Mouse (Mus musculus): ENCODE results near the gene Itga6. TPM values are rescaled to one million over a fixed set of nuclear protein-coding genes. Genes with fewer than 3 reads are reported as not detected.
A peak's percentile ranks its signal among the peaks of the same experiment; 100 is the strongest.

The Itga6 gene
- total and polyA plus RNA-seq, 3 experiments: 31.8 to 65.8 (median 45.3) TPM

DNA sequence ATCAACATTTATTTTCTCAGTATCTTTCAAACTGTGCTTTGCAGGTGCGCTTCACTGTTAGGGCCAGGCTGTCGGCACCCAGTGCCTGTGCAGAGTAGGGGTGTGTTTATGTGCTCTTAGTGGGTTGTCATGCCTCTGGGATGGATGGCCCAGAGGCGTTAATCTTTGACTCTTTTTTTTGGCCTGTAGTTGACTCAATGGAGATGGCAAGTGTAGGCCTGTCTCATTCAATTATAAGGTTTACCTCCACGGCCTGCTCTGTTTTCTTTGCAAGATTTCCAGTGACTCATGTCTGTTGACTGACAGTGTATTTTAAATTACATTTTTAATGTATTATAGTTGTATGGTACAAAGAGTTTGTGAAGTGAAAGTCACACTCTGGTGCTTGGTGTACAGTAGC lies 56.7 kb downstream of the Itga6 start:
- Histone ChIP-seq H3K4me3 (no peak overlapping the region), H3K27me3 (ENCODE audit: control insufficient read depth, insufficient read depth, low read length) (no peaks in the 10 kb centered on the region), H3K9ac (ENCODE audit: low read depth, low read length) (no peak overlapping the region), H3K27ac (peak overlapping the region; percentile 61), H3K79me2 (replicated peaks; ENCODE audit: control insufficient read depth, insufficient read depth, low read length) (0 out of 2 replicates have a peak, but pooled peaks cover 1% of the 10 kb centered on the region), H3K36me3 (ENCODE audit: control insufficient read depth, insufficient read depth, low read length) (peaks cover 3% of the 10 kb centered on the region; the same call in 1 of the 2 replicates), H3K4me1 (ENCODE audit: control insufficient read depth, insufficient read depth, low read length) (peaks cover 20% of the 10 kb centered on the region)
- intact Hi-C loops (cut with DNase I): no loop called here
- no peak for DNase-seq
- TF ChIP-seq EP300 (IDR thresholded peaks at IDR 0.05; ENCODE audit: insufficient read depth, low read depth, low read length) (no peak), POLR2A (IDR thresholded peaks at IDR 0.05; ENCODE audit: insufficient read depth, low read depth, low read length) (no peak), CTCF (IDR thresholded peaks at IDR 0.05) (no peak)
- 68% methylated on average over 4 of the region's 4 CpGs for WGBS

DNA sequence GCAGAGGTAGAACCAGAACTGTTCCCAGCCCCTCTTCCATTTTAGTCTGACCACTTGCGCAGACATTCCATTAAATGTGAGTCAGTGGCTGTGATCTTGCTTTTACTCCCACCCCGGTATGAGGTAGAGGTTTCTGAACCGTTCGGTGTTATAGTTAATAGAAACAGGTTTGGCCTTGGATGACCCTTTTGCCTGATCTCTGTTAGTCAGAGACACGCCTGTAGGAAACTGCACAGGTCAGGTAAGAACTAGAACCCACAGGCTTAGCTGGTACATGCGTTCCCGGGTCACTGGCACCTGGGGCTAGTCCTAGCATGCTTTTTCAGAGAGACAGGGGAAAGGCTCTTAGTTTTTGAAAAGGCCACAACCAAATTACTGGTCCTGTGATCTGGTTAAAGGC lies 59.7 kb downstream of the Itga6 start:
- intact Hi-C loops (cut with DNase I): no loop called here
- Histone ChIP-seq H3K79me2 (replicated peaks; ENCODE audit: control insufficient read depth, insufficient read depth, low read length) (peaks cover 4% of the 10 kb centered on the region), H3K36me3 (ENCODE audit: control insufficient read depth, insufficient read depth, low read length) (peaks cover 3% of the 10 kb centered on the region; the same call in 1 of the 2 replicates), H3K27ac (no peak overlapping the region), H3K4me1 (ENCODE audit: control insufficient read depth, insufficient read depth, low read length) (peaks cover 26% of the 10 kb centered on the region), H3K9ac (ENCODE audit: low read depth, low read length) (no peak overlapping the region), H3K4me3 (no peak overlapping the region), H3K27me3 (ENCODE audit: control insufficient read depth, insufficient read depth, low read length) (no peaks in the 10 kb centered on the region)
- 81% methylated on average over 7 of the region's 7 CpGs for WGBS
- TF ChIP-seq EP300 (IDR thresholded peaks at IDR 0.05; ENCODE audit: insufficient read depth, low read depth, low read length): no peak
- TF ChIP-seq CTCF (IDR thresholded peaks at IDR 0.05): no peak
- DNase-seq: no peak

DNA sequence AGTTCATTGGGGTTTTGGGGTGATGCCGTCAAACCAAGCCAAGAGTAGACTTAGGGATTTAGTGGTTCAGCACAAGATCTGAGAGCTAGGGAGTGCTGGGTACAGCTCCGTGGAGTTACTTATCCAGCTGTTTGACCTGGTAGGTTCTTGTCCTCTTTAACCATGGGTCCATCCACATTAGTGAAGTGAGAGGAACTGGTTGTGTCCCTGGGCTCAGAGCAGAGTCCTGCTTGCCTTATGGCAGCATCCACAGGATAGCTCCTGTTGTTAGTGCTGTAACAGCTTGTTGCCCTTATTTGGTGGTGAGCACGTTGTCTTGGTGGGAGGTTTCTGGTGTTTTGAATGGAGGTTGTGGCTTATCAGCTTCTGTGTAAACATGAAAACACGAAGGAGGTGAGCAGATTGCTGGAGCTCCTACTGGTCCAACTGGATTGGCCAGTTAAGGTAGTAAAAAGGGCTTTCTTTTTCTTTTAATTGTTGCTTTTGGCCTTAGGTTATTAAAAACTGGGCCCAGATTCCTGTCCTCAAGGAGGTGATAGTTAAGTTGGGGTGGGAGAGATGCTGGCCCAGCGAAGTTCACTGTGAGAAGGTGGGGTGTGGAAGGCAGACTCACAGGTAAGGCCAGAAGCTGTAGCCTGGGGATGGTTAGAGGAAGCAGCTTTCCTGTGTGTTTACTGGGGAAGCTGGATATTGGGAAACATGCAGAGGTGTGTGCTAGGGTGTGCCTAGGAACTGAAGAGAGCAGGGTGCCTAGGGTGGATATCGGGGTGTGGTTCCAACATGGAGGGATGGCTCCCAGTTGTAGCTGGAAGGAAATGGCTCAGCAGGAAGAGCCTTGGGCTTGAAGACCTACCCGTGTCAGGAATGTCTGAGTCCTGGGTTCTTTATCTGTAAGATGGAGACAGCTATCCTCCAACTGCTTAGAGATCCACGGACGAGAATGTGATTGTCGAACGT lies 60.5 kb downstream of the Itga6 start:
- no peaks in the 10 kb centered on the region for H3K27me3 ChIP-seq (ENCODE audit: control insufficient read depth, insufficient read depth, low read length)
- no peak for TF ChIP-seq POLR2A (IDR thresholded peaks at IDR 0.05; ENCODE audit: insufficient read depth, low read depth, low read length)
- TF ChIP-seq CTCF (IDR thresholded peaks at IDR 0.05): no peak
- no peak for TF ChIP-seq EP300 (IDR thresholded peaks at IDR 0.05; ENCODE audit: insufficient read depth, low read depth, low read length)
- H3K9ac ChIP-seq (ENCODE audit: low read depth, low read length): no peak overlapping the region
- H3K36me3 ChIP-seq (ENCODE audit: control insufficient read depth, insufficient read depth, low read length): peaks cover 3% of the 10 kb centered on the region
- no peak overlapping the region for H3K4me3 ChIP-seq
- intact Hi-C loops (cut with DNase I): no loop called here
- no peak overlapping the region for H3K27ac ChIP-seq
- no peak for DNase-seq
- WGBS: 54% methylated on average over 11 of the region's 11 CpGs
- peaks cover 24% of the 10 kb centered on the region for H3K4me1 ChIP-seq (ENCODE audit: control insufficient read depth, insufficient read depth, low read length)
- H3K79me2 ChIP-seq (replicated peaks; ENCODE audit: control insufficient read depth, insufficient read depth, low read length): peaks cover 4% of the 10 kb centered on the region

DNA sequence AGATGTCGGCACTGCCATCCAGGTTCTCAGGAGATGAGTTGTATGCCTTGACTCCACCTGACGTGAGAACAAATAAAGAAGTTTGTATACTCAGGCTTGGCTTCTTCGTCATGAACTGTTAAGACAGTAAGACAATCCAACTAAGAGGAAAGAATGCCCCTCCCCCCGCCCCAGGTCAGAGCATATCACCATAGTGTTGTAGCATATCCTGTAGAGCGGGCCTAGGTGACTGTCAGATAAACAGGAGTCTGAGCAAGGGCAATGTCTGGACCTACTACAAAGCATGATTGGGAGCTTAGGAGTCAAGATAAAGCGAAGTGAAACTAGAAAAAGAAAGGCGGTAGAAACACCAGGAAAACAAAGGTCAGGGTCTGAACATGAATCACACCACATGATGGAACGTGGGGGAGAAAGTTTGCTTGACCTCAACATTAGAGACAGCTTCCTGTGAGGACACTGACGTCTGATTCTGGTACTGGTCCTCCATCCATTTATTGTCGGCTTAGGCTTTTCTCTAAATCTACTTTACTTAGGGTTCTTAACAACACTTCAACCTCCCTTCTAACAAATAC lies 64.0 kb downstream of the Itga6 start:
- no peak overlapping the region for H3K27ac ChIP-seq
- no peaks in the 10 kb centered on the region for H3K27me3 ChIP-seq (ENCODE audit: control insufficient read depth, insufficient read depth, low read length)
- no peak overlapping the region for H3K9ac ChIP-seq (ENCODE audit: low read depth, low read length)
- no peak for DNase-seq
- no peak for TF ChIP-seq CTCF (IDR thresholded peaks at IDR 0.05)
- TF ChIP-seq POLR2A (IDR thresholded peaks at IDR 0.05; ENCODE audit: insufficient read depth, low read depth, low read length): no peak
- no peak for TF ChIP-seq EP300 (IDR thresholded peaks at IDR 0.05; ENCODE audit: insufficient read depth, low read depth, low read length)
- peaks cover 2% of the 10 kb centered on the region for H3K79me2 ChIP-seq (replicated peaks; ENCODE audit: control insufficient read depth, insufficient read depth, low read length)
- intact Hi-C loops (cut with DNase I): no loop called here
- 59% methylated on average over 10 of the region's 10 CpGs for WGBS
- peaks cover 29% of the 10 kb centered on the region for H3K4me1 ChIP-seq (ENCODE audit: control insufficient read depth, insufficient read depth, low read length)
- no peak overlapping the region for H3K4me3 ChIP-seq
- H3K36me3 ChIP-seq (ENCODE audit: control insufficient read depth, insufficient read depth, low read length): no peaks in the 10 kb centered on the region; the same call in none of the 2 replicates

DNA sequence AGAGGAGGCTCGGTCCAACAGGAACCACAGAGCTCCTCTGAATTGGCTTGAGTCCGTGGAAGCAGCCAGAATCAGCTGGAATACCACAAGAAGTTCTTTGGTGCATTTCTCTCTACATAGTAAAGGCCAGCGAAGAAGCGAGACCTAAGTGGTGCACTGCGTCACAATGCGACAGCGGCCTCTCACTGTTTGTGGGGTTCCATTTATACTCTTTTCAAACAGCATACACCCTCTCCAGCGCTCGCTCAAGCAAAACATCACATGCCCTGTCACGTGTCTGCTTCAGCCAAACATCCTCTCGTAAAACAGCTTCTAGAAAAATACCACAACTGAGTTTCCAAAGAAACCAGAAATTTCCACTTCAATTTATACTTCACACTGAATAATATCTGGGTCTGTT lies 64.6 kb downstream of the Itga6 start:
- 94% methylated on average over 11 of the region's 11 CpGs for WGBS
- no peak overlapping the region for H3K27ac ChIP-seq
- TF ChIP-seq POLR2A (IDR thresholded peaks at IDR 0.05; ENCODE audit: insufficient read depth, low read depth, low read length) (no peak), CTCF (IDR thresholded peaks at IDR 0.05) (no peak), EP300 (IDR thresholded peaks at IDR 0.05; ENCODE audit: insufficient read depth, low read depth, low read length) (no peak)
- no peak for DNase-seq
- H3K79me2 ChIP-seq (replicated peaks; ENCODE audit: control insufficient read depth, insufficient read depth, low read length): peaks cover 2% of the 10 kb centered on the region
- peaks cover 34% of the 10 kb centered on the region for H3K4me1 ChIP-seq (ENCODE audit: control insufficient read depth, insufficient read depth, low read length)
- H3K9ac ChIP-seq (ENCODE audit: low read depth, low read length): no peak overlapping the region
- intact Hi-C loops (cut with DNase I): loop anchor here (5.0 kb wide), 3 partner anchors 53 to 138 kb away; no protein-coding TSS in a partner anchor
- H3K4me3 ChIP-seq: no peak overlapping the region
- H3K27me3 ChIP-seq (ENCODE audit: control insufficient read depth, insufficient read depth, low read length): no peaks in the 10 kb centered on the region
- H3K36me3 ChIP-seq (ENCODE audit: control insufficient read depth, insufficient read depth, low read length): no peaks in the 10 kb centered on the region; the same call in none of the 2 replicates

Data from heart, adult 2 months (tissue).